8 mouse cellular contexts compared by ENCODE assay signal in genomic region chr2:151973595-151974562, GRCm38 (mm10). TPM values are rescaled to one million over a fixed set of nuclear protein-coding genes. Genes with fewer than 3 reads are reported as not detected.
DNase-seq lines count a peak whose midpoint lies in the region; ATAC-seq and TF ChIP-seq lines count a peak whose summit lies in the region.

No protein-coding gene starts in this region.

- H3K4me1 ChIP-seq in spleen, adult 2 months (ENCODE audit: control insufficient read depth, insufficient read depth, insufficient read length) = peaks cover 32% of the 10 kb centered on the region
- H3K4me1 ChIP-seq in embryonic facial prominence, embryonic 10.5 days = peaks cover 88% of the 10 kb centered on the region
- peaks cover 55% of the 10 kb centered on the region for H3K4me1 ChIP-seq in intestine, embryonic 16.5 days (ENCODE audit: control insufficient read depth, insufficient read depth, low read length)
- H3K4me1 ChIP-seq in lung, embryonic 14.5 days (ENCODE audit: insufficient read depth) = peaks cover 13% of the 10 kb centered on the region

- peaks cover 5% of the 10 kb centered on the region; the same call in 1 of the 2 replicates for H3K36me3 ChIP-seq in spleen, adult 2 months (ENCODE audit: control insufficient read depth, insufficient read depth, low read length)
- peaks cover 33% of the 10 kb centered on the region for H3K36me3 ChIP-seq in embryonic facial prominence, embryonic 10.5 days (replicated peaks)
- peaks cover 13% of the 10 kb centered on the region; the same call in 1 of the 2 replicates for H3K36me3 ChIP-seq in intestine, embryonic 16.5 days (ENCODE audit: control insufficient read depth, insufficient read depth, low read length)
- peaks cover 15% of the 10 kb centered on the region; the same call in 1 of the 2 replicates for H3K36me3 ChIP-seq in lung, embryonic 14.5 days (ENCODE audit: insufficient read depth)

- peak overlapping the region; percentile 50 for H3K9ac ChIP-seq in intestine, embryonic 16.5 days (ENCODE audit: low read depth, low read length)
- H3K9ac ChIP-seq in lung, embryonic 14.5 days = peak overlapping the region; percentile 49

- no peaks in the 10 kb centered on the region for H3K27me3 ChIP-seq in spleen, adult 2 months (ENCODE audit: control insufficient read depth, insufficient read depth, low read length)
- H3K27me3 ChIP-seq in embryonic facial prominence, embryonic 10.5 days (replicated peaks; ENCODE audit: low read depth, poor library complexity, severe bottlenecking) = peaks cover 48% of the 10 kb centered on the region
- H3K27me3 ChIP-seq in intestine, embryonic 16.5 days (replicated peaks; ENCODE audit: control insufficient read depth, insufficient read depth, low read length) = no peaks in the 10 kb centered on the region
- H3K27me3 ChIP-seq in lung, embryonic 14.5 days (ENCODE audit: insufficient read depth, low read length) = no peaks in the 10 kb centered on the region

- peak overlapping the region; percentile 62 for H3K4me2 ChIP-seq in intestine, embryonic 16.5 days (ENCODE audit: low read depth, low read length)
- peak overlapping the region; percentile 62 for H3K4me2 ChIP-seq in lung, embryonic 14.5 days

- 9% methylated on average over 36 of the region's 36 CpGs for WGBS in spleen, adult 2 months
- 5% methylated on average over 36 of the region's 36 CpGs for WGBS in embryonic facial prominence, embryonic 10.5 days
- WGBS in intestine, embryonic 16.5 days = 19% methylated on average over 36 of the region's 36 CpGs
- WGBS in lung, embryonic 14.5 days = 20% methylated on average over 36 of the region's 36 CpGs

- peak overlapping the region; percentile 45 for H3K4me3 ChIP-seq in spleen, adult 2 months (ENCODE audit: extremely low read depth, insufficient read depth, insufficient read length)
- peak overlapping the region; percentile 49 for H3K4me3 ChIP-seq in embryonic facial prominence, embryonic 10.5 days
- peak overlapping the region; percentile 32 for H3K4me3 ChIP-seq in intestine, embryonic 16.5 days (ENCODE audit: low read length)
- peak overlapping the region; percentile 36 for H3K4me3 ChIP-seq in lung, embryonic 14.5 days (ENCODE audit: low read depth, low read length)

- TF ChIP-seq CTCF in spleen, adult 2 months (IDR thresholded peaks at IDR 0.05; ENCODE audit: extremely low read depth, insufficient read depth, insufficient read length, insufficient replicate concordance) = no peak
- TF ChIP-seq CTCF in lung, embryonic 14.5 days (IDR thresholded peaks at IDR 0.05; ENCODE audit: low read depth) = peak; percentile 43

- no peak for TF ChIP-seq POLR2A in spleen, adult 2 months (IDR thresholded peaks at IDR 0.05; ENCODE audit: low read depth, low read length)

- H3K27ac ChIP-seq in spleen, adult 2 months (ENCODE audit: insufficient read depth, low read length) = no peak overlapping the region
- H3K27ac ChIP-seq in embryonic facial prominence, embryonic 10.5 days (replicated peaks) = peak overlapping the region; percentile 78
- peak overlapping the region; percentile 34; the same call in 1 of the 2 replicates for H3K27ac ChIP-seq in intestine, embryonic 16.5 days (ENCODE audit: low read length)
- peak overlapping the region; percentile 68 for H3K27ac ChIP-seq in lung, embryonic 14.5 days (ENCODE audit: low read depth)

- ATAC-seq in intestine, embryonic 16.5 days = peak; percentile 47
- ATAC-seq in lung, embryonic 14.5 days (ENCODE audit: insufficient read depth) = 0 out of 2 replicates have a peak, but pooled peaks have one; percentile 5

- DNase-seq in spleen, adult 2 months (ENCODE audit: low read depth in 1 of 2, low spot score in 2 of 2) = no peak
- no peak for DNase-seq in spleen, adult 12 weeks (ENCODE audit: low spot score)
- peak; percentile 64 for DNase-seq in embryonic facial prominence, embryonic 10.5 days (ENCODE audit: low spot score)
- DNase-seq in lung, embryonic 14.5 days = peak; percentile 72
- DNase-seq in retina, embryonic 14.5 days (ENCODE audit: low spot score) = peak; percentile 62
- no peak for DNase-seq in layer of hippocampus, postnatal 10 days (ENCODE audit: low spot score in 2 of 2)
- no peak for DNase-seq in layer of hippocampus, adult 9-10 months (ENCODE audit: low spot score)

- H3K9me3 ChIP-seq in embryonic facial prominence, embryonic 10.5 days = no peaks in the 10 kb centered on the region
- H3K9me3 ChIP-seq in intestine, embryonic 16.5 days (ENCODE audit: control insufficient read depth, low read length) = no peaks in the 10 kb centered on the region
- H3K9me3 ChIP-seq in lung, embryonic 14.5 days (ENCODE audit: low read depth, low read length) = no peaks in the 10 kb centered on the region

RNA-seq across cellular contexts. Expression of gene Fam110a, which starts 6.1 kb away (rescaled TPM):
- polyA plus RNA-seq in spleen, adult 2 months (2012; rRNA removed) = 9.0 and 10.6 TPM in 2 replicates
- polyA plus RNA-seq in embryonic facial prominence, embryonic 10.5 days (2016; fragmentation: Nextera tagmentation; extraction: Ambion mirVana) = 48.4 and 55.0 TPM in 2 replicates
- polyA plus RNA-seq in intestine, embryonic 16.5 days (2015; fragmentation: Nextera tagmentation; extraction: Ambion mirVana) = 25.7 and 25.9 TPM in 2 replicates
- polyA plus RNA-seq in lung, embryonic 14.5 days (2014; fragmentation: Nextera tagmentation; extraction: Ambion mirVana) = 29.3 and 29.4 TPM in 2 replicates
- 10 to 100 TPM in 1 of 2 experiments, 1 to 10 TPM in 1; 9.0 to 11.1 TPM for total RNA-seq in layer of hippocampus, postnatal 10 days (2021)

RNA-seq across cellular contexts. Expression of gene Slc52a3, which starts 22.4 kb away (rescaled TPM):
- polyA plus RNA-seq in spleen, adult 2 months (2012; rRNA removed) = 2.1 and 2.9 TPM in 2 replicates
- 0.63 and 0.80 TPM in 2 replicates for polyA plus RNA-seq in embryonic facial prominence, embryonic 10.5 days (2016; fragmentation: Nextera tagmentation; extraction: Ambion mirVana)
- 6.9 and 7.0 TPM in 2 replicates for polyA plus RNA-seq in intestine, embryonic 16.5 days (2015; fragmentation: Nextera tagmentation; extraction: Ambion mirVana)
- polyA plus RNA-seq in lung, embryonic 14.5 days (2014; fragmentation: Nextera tagmentation; extraction: Ambion mirVana) = 0.72 and 1.5 TPM in 2 replicates
- 1 to 10 TPM; 3.1 TPM for total RNA-seq in layer of hippocampus, postnatal 10 days (2021)

Comparison
In these comparisons a context has a peak if more than half of its experiments do, and no peak if none do; other contexts are left out.
1. DNase-seq: peak in embryonic facial prominence, embryonic 10.5 days (single experiment), lung, embryonic 14.5 days (single experiment) and retina, embryonic 14.5 days (single experiment); none in spleen, adult 2 months (0 of 2), spleen, adult 12 weeks (single experiment), layer of hippocampus, postnatal 10 days (0 of 2) and layer of hippocampus, adult 9-10 months (single experiment).
2. Peak in every context shown above with its lines, with median percentiles within 50 percentile points of each other: H3K4me3 ChIP-seq.